Mouse (Mus musculus) NIH3T3 (cell line): ENCODE data around the gene Ccdc170.
A peak's percentile ranks its signal among the peaks of the same experiment; 100 is the strongest.

Experiments used
- DNase-seq: peaks from one replicate; pipeline ENCODE4 v3.0.0-alpha.2; 2012; ENCODE audit warnings: low read depth

The Ccdc170 gene

GRCm38 (mm10) chr10:4522116-4522515 lies 39.8 kb downstream of the Ccdc170 start:
- no peak for DNase-seq

- no peak for DNase-seq
These were observed 40.8 kb downstream of the Ccdc170 start for GRCm38 (mm10) chr10:4523078-4523477.

- DNase-seq = no peak
These were observed 45.7 kb downstream of the Ccdc170 start for GRCm38 (mm10) chr10:4528043-4528442.

- no peak for DNase-seq
These were observed 48.4 kb downstream of the Ccdc170 start for GRCm38 (mm10) chr10:4530638-4531235.

- DNase-seq = no peak
These were observed 49.6 kb downstream of the Ccdc170 start for GRCm38 (mm10) chr10:4531933-4532332.

DNA sequence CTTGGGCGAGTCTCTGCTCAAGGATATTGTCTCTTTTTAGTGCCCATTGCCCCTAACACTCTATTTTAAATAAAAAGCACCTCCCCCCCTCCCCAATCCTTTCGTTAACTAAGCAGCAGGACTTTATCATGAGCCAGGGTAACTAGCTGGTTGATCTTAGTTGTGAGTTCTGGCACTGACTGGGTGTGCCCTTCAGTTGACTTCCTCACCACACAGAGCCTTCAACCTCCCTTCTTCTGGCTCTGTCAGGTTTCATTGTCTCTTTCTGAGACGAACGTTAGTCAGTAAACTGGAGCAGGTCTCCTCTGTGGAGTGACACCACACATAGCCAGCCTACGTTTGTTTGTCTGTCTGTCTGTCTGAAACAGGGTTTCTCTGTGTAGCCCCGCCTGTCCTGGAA lies 50.4 kb downstream of the Ccdc170 start:
- no peak for DNase-seq

DNA sequence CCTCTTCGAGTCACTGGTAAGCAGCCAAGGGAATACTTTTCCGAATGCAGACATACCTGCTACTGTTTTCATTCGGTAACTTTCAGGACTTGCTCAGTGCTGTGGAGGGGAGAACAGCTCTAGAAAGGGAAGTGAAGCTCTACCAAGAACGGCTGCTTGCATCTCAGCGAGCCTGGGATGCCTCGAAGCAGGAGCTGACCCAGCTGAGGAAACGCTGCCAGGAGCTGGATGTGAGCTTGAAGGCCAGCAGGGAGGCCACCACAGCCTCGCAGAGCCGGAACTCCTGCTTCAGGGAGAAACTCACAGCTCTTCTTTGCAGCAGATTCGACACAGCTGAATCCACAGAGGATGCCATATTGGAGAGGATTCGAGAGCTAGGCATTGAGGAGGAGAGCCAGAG lies 51.6 kb downstream of the Ccdc170 start:
- DNase-seq = no peak

- DNase-seq = peak; percentile 31
These were observed 63.2 kb downstream of the Ccdc170 start for GRCm38 (mm10) chr10:4545550-4545949.

- DNase-seq = peak; percentile 84
These were observed 71.3 kb downstream of the Ccdc170 start for GRCm38 (mm10) chr10:4553442-4554119.

- no peak for DNase-seq
These were observed 74.6 kb downstream of the Ccdc170 start for GRCm38 (mm10) chr10:4556842-4557377.

GRCm38 (mm10) chr10:4559132-4559531 lies 76.8 kb downstream of the Ccdc170 start:
- no peak for DNase-seq

GRCm38 (mm10) chr10:4565148-4565547 lies 82.8 kb downstream of the Ccdc170 start:
- DNase-seq = no peak

GRCm38 (mm10) chr10:4570778-4571177 lies 88.5 kb downstream of the Ccdc170 start:
- no peak for DNase-seq

DNA sequence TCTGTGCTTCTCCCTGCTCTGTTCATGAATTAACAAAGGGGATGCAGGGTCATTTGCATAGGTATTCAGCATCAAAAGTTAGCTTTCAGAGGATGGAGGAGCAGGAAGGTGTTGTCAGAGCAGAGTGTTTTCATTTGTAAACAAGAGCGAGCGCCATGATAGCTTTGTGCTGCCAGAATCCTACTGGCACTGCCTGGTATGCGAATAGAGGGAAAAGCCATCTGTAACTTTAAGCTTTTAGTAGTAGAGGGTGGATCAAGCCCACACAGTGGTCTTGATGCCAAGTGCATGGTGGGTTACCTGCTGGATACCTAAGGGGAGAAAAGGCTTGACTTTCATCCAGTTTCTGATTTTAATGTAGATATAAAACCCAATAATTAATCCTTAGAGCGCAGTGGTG lies 89.0 kb downstream of the Ccdc170 start:
- no peak for DNase-seq

DNA sequence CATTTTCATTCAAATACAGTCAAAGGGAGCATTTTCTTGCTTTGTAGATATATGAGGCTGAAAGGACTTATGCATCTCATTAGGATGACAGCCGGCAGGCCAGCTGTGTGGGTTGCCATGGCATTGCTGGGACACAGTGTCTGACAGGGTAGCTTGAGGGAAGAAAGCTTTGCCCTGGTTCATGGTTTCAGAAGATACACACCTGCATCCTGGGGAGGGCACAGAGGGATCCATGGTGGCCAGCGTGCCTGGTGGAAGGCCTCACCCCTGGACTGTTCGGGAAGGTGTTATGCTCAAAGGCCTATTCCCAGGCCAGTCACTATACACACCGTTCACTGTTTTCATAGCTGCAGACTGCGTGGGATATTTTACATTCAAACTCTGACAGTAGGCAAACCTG lies 99.6 kb downstream of the Ccdc170 start:
- no peak for DNase-seq

DNA sequence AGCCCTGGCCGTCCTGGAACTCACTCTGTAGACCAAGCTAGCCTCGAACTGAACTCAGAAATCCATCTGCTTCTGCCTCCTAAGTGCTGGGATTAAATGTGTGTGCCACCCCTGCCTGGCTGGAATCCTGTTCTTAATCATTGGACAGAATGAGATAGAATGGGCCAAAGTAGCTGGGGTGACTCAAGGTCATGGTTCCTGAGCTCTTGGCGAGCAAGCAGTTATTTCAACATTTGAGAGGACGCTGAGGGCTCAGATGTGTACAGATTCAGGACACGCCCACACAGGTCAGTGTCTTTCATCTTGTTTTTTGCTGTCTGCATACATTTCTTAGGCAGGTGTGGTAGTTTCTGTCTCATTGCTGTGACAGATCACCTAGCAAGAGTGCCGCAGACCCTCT lies 104.4 kb downstream of the Ccdc170 start:
- DNase-seq = no peak

DNA sequence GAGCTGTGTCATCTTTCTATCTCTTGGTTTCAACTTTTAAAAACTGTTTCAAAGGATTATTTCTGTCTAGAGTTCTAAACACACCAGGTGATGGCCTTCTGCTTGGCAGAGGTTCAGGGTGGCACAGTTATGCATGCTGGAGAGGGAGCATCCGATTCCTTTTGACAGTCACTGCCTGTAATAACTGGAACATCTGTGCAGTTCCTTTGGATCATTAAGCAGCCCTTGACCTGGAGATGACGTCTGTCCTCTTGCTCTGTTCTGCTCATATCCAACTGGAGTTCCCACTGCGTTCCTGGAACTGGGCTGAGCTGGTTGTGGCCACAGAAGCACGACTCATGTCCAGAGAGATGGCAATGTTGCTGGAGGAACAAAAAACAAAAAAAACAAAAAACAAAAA lies 107.3 kb downstream of the Ccdc170 start:
- DNase-seq = no peak

GRCm38 (mm10) chr10:4590956-4591355 lies 108.7 kb downstream of the Ccdc170 start:
- no peak for DNase-seq

- peak; percentile 34 for DNase-seq
These were observed 111.5 kb downstream of the Ccdc170 start for GRCm38 (mm10) chr10:4593828-4594227.

- no peak for DNase-seq
These were observed 114.9 kb downstream of the Ccdc170 start for GRCm38 (mm10) chr10:4597211-4597610.

- peak; percentile 78 for DNase-seq
These were observed 116.0 kb downstream of the Ccdc170 start for GRCm38 (mm10) chr10:4598244-4598842.

GRCm38 (mm10) chr10:4598916-4599315 lies 116.6 kb downstream of the Ccdc170 start:
- no peak for DNase-seq

GRCm38 (mm10) chr10:4599591-4599990 lies 117.3 kb downstream of the Ccdc170 start:
- no peak for DNase-seq
